Mouse (Mus musculus) hindbrain, embryonic 12.5 days (tissue): ENCODE data around the gene Cdca7l. TPM values are rescaled to one million over a fixed set of nuclear protein-coding genes. Genes with fewer than 3 reads are reported as not detected.

Experiments
- ATAC-seq: fragments of 200-750 bp; cut with Nextera tagmentation; 2 replicates; pipeline ENCODE4 v1.8.0; 2017; ENCODE audit warnings: moderate TSS enrichment; ENCODE audit not compliant: low FRiP score
- H3K27ac ChIP-seq: fragments of 300-500 bp; sonication (generic); 2 replicates; pipeline ENCODE4 v1.5.1; 2016; ENCODE audit warnings: mild to moderate bottlenecking
- H3K27me3 ChIP-seq: fragments of 300-500 bp; sonication (generic); 2 replicates; pipeline ENCODE4 v1.6.1; 2016; ENCODE audit warnings: mild to moderate bottlenecking
- H3K36me3 ChIP-seq: fragments of 300-500 bp; sonication (generic); 2 replicates; pipeline ENCODE4 v1.6.1; 2016; ENCODE audit warnings: mild to moderate bottlenecking
- H3K4me1 ChIP-seq: fragments of 300-500 bp; sonication (generic); 2 replicates; pipeline ENCODE4 v1.6.1; 2016
- H3K4me2 ChIP-seq: fragments of 300-500 bp; sonication (generic); replicated peaks from 2 replicates; pipeline ENCODE4 v1.6.1; 2016; ENCODE audit warnings: mild to moderate bottlenecking
- H3K4me3 ChIP-seq: fragments of 300-500 bp; sonication (generic); 2 replicates; pipeline ENCODE4 v1.5.1; 2016; ENCODE audit warnings: mild to moderate bottlenecking
- H3K9ac ChIP-seq: fragments of 300-500 bp; sonication (generic); 2 replicates; pipeline ENCODE4 v1.6.1; 2016; ENCODE audit warnings: mild to moderate bottlenecking, moderate library complexity
- H3K9me3 ChIP-seq: fragments of 300-500 bp; sonication (generic); replicated peaks from 2 replicates; pipeline ENCODE4 v1.6.1; 2016; ENCODE audit warnings: mild to moderate bottlenecking
- WGBS: fragments of 180-500 bp; shearing (Covaris S2); methylation state at CpG from one replicate; pipeline ENCODE4 v1.1.7; 2016; 5-methylcytosine and 5-hydroxymethylcytosine counted together
- polyA plus RNA-seq: library from polyadenylated mRNA; unstranded; fragments of >200 nt; fragmentation: Nextera tagmentation; extraction: Ambion mirVana; gene quantifications from 2 replicates; pipeline ENCODE4 v1.2.1, GENCODE M21; 2016

Gene Cdca7l
- polyA plus RNA-seq, 1 experiment from 2014 or later = 20.2 TPM

- Histone ChIP-seq H3K4me1 (no peaks in the 10 kb centered on the region), H3K27me3 (peaks cover 21% of the 10 kb centered on the region), H3K36me3 (no peaks in the 10 kb centered on the region), H3K9me3 (no peaks in the 10 kb centered on the region), H3K9ac (no peak overlapping the region), H3K4me2 (no peak overlapping the region), H3K4me3 (no peak overlapping the region), H3K27ac (no peak overlapping the region)
- ATAC-seq = peak; percentile 68; the same call in 1 of the 2 replicates
- WGBS = 57% methylated on average over 4 of the region's 4 CpGs
These were observed 16.2 kb downstream of the Cdca7l start for GRCm38 (mm10) chr12:117820138-117820858.

- no peaks in the 10 kb centered on the region for H3K4me1 ChIP-seq
- ATAC-seq = no peak
- H3K4me2 ChIP-seq = no peak overlapping the region
- H3K9ac ChIP-seq = no peak overlapping the region
- H3K4me3 ChIP-seq = no peak overlapping the region
- H3K27me3 ChIP-seq = peaks cover 21% of the 10 kb centered on the region
- no peak overlapping the region for H3K27ac ChIP-seq
- no peaks in the 10 kb centered on the region for H3K36me3 ChIP-seq
- H3K9me3 ChIP-seq = no peaks in the 10 kb centered on the region
These were observed 16.8 kb downstream of the Cdca7l start for GRCm38 (mm10) chr12:117820859-117821221.

GRCm38 (mm10) chr12:117821394-117821793 lies 17.3 kb downstream of the Cdca7l start:
- no peaks in the 10 kb centered on the region for H3K9me3 ChIP-seq
- H3K4me2 ChIP-seq = no peak overlapping the region
- no peaks in the 10 kb centered on the region for H3K4me1 ChIP-seq
- no peak overlapping the region for H3K9ac ChIP-seq
- no peak for ATAC-seq
- H3K27ac ChIP-seq = no peak overlapping the region
- H3K27me3 ChIP-seq = peaks cover 17% of the 10 kb centered on the region
- 78% methylated on average over 1 of the region's 1 CpGs for WGBS
- H3K36me3 ChIP-seq = no peaks in the 10 kb centered on the region
- no peak overlapping the region for H3K4me3 ChIP-seq

GRCm38 (mm10) chr12:117828350-117828749 lies 24.3 kb downstream of the Cdca7l start:
- Histone ChIP-seq H3K4me2 (no peak overlapping the region), H3K4me1 (no peaks in the 10 kb centered on the region), H3K27ac (no peak overlapping the region), H3K27me3 (no peaks in the 10 kb centered on the region), H3K9me3 (no peaks in the 10 kb centered on the region), H3K4me3 (no peak overlapping the region), H3K9ac (no peak overlapping the region), H3K36me3 (no peaks in the 10 kb centered on the region)
- WGBS = 91% methylated on average over 3 of the region's 3 CpGs
- no peak for ATAC-seq

GRCm38 (mm10) chr12:117831351-117831961 lies 27.4 kb downstream of the Cdca7l start:
- Histone ChIP-seq H3K27me3 (no peaks in the 10 kb centered on the region), H3K27ac (no peak overlapping the region), H3K36me3 (no peaks in the 10 kb centered on the region), H3K9me3 (no peaks in the 10 kb centered on the region), H3K4me3 (no peak overlapping the region), H3K4me2 (no peak overlapping the region), H3K9ac (no peak overlapping the region), H3K4me1 (no peaks in the 10 kb centered on the region)
- WGBS = 77% methylated on average over 8 of the region's 8 CpGs
- no peak for ATAC-seq

GRCm38 (mm10) chr12:117832190-117832589 lies 28.1 kb downstream of the Cdca7l start:
- no peak overlapping the region for H3K9ac ChIP-seq
- H3K27me3 ChIP-seq = no peaks in the 10 kb centered on the region
- no peaks in the 10 kb centered on the region for H3K36me3 ChIP-seq
- ATAC-seq = no peak
- no peak overlapping the region for H3K4me2 ChIP-seq
- H3K4me1 ChIP-seq = no peaks in the 10 kb centered on the region
- no peaks in the 10 kb centered on the region for H3K9me3 ChIP-seq
- 55% methylated on average over 5 of the region's 5 CpGs for WGBS
- no peak overlapping the region for H3K27ac ChIP-seq
- H3K4me3 ChIP-seq = no peak overlapping the region

- Histone ChIP-seq H3K4me3 (no peak overlapping the region), H3K27me3 (no peaks in the 10 kb centered on the region; the same call in 1 of the 2 replicates), H3K36me3 (no peaks in the 10 kb centered on the region), H3K27ac (no peak overlapping the region), H3K4me2 (no peak overlapping the region), H3K9ac (no peak overlapping the region), H3K4me1 (no peaks in the 10 kb centered on the region), H3K9me3 (no peaks in the 10 kb centered on the region)
- no peak for ATAC-seq
- 85% methylated on average over 2 of the region's 2 CpGs for WGBS
These were observed 30.6 kb downstream of the Cdca7l start for GRCm38 (mm10) chr12:117834652-117835051.

- Histone ChIP-seq H3K9me3 (no peaks in the 10 kb centered on the region), H3K4me2 (no peak overlapping the region), H3K4me3 (no peak overlapping the region), H3K9ac (no peak overlapping the region), H3K27ac (no peak overlapping the region), H3K4me1 (no peaks in the 10 kb centered on the region), H3K36me3 (no peaks in the 10 kb centered on the region), H3K27me3 (no peaks in the 10 kb centered on the region; the same call in 1 of the 2 replicates)
- ATAC-seq = no peak
- 41% methylated on average over 10 of the region's 10 CpGs for WGBS
These were observed 31.3 kb downstream of the Cdca7l start for GRCm38 (mm10) chr12:117835371-117835770.

GRCm38 (mm10) chr12:117837376-117837775 lies 33.3 kb downstream of the Cdca7l start:
- 94% methylated on average over 4 of the region's 4 CpGs for whole genome bisulfite sequencing
- Histone ChIP-seq H3K27me3 (peaks cover 4% of the 10 kb centered on the region; the same call in 1 of the 2 replicates), H3K4me2 (no peak overlapping the region), H3K4me3 (no peak overlapping the region), H3K9ac (no peak overlapping the region), H3K4me1 (no peaks in the 10 kb centered on the region), H3K9me3 (no peaks in the 10 kb centered on the region), H3K27ac (no peak overlapping the region), H3K36me3 (no peaks in the 10 kb centered on the region)
- ATAC-seq = no peak

- no peaks in the 10 kb centered on the region for H3K9me3 ChIP-seq
- ATAC-seq = no peak
- no peaks in the 10 kb centered on the region for H3K36me3 ChIP-seq
- H3K27ac ChIP-seq = no peak overlapping the region
- H3K4me1 ChIP-seq = peaks cover 3% of the 10 kb centered on the region; the same call in 1 of the 2 replicates
- H3K4me2 ChIP-seq = no peak overlapping the region
- no peak overlapping the region for H3K4me3 ChIP-seq
- no peak overlapping the region for H3K9ac ChIP-seq
- WGBS = 88% methylated on average over 1 of the region's 1 CpGs
- H3K27me3 ChIP-seq = peaks cover 8% of the 10 kb centered on the region; the same call in 1 of the 2 replicates
These were observed 36.6 kb downstream of the Cdca7l start for GRCm38 (mm10) chr12:117840705-117841104.

- ATAC-seq = no peak
- Histone ChIP-seq H3K4me1 (peaks cover 3% of the 10 kb centered on the region; the same call in 1 of the 2 replicates), H3K4me3 (no peak overlapping the region), H3K27me3 (peaks cover 8% of the 10 kb centered on the region; the same call in 1 of the 2 replicates), H3K9me3 (no peaks in the 10 kb centered on the region), H3K4me2 (no peak overlapping the region), H3K36me3 (no peaks in the 10 kb centered on the region), H3K9ac (no peak overlapping the region), H3K27ac (no peak overlapping the region)
- WGBS = 80% methylated on average over 1 of the region's 1 CpGs
These were observed 38.6 kb downstream of the Cdca7l start for GRCm38 (mm10) chr12:117842676-117843075.

GRCm38 (mm10) chr12:117843302-117844074 lies 39.4 kb downstream of the Cdca7l start:
- Histone ChIP-seq H3K9ac (peak overlapping the region; percentile 71), H3K27ac (peak overlapping the region; percentile 35), H3K4me1 (peaks cover 3% of the 10 kb centered on the region; the same call in 1 of the 2 replicates), H3K9me3 (no peaks in the 10 kb centered on the region), H3K27me3 (peaks cover 8% of the 10 kb centered on the region; the same call in 1 of the 2 replicates), H3K4me3 (peak overlapping the region; percentile 60), H3K36me3 (no peaks in the 10 kb centered on the region), H3K4me2 (peak overlapping the region; percentile 91)
- peak; percentile 95 for ATAC-seq
- under 1% methylated on average over 73 of the region's 75 CpGs for WGBS
